Mouse (Mus musculus) E14TG2a.4 (cell line): Measurements from ENCODE around the gene Ppfibp2.

Source experiments
- CTCF ChIP-seq: conservative IDR thresholded peaks from 2 replicates; pipeline ENCODE4 v1.5.1; 2014; ENCODE audit warnings: low read length
- NANOG ChIP-seq: IDR thresholded peaks from 2 replicates; pipeline ENCODE4 v1.6.1; 2014; ENCODE audit warnings: borderline replicate concordance, low read length, mixed read lengths
- POU5F1 ChIP-seq: IDR thresholded peaks from 2 replicates; pipeline ENCODE4 v1.6.1; 2014; ENCODE audit warnings: low read length, borderline replicate concordance

- no peak for TF ChIP-seq CTCF
- TF ChIP-seq POU5F1: no peak
- TF ChIP-seq NANOG: no peak
These were observed 15.9 kb downstream of the Ppfibp2 start for GRCm38 (mm10) chr7:107610880-107611279.
